Mouse (Mus musculus): ENCODE results near the gene Hes7. TPM values are rescaled to one million over a fixed set of nuclear protein-coding genes. Genes with fewer than 3 reads are reported as not detected.
A peak's percentile ranks its signal among the peaks of the same experiment; 100 is the strongest.

Hes7 gene
- polyA plus RNA-seq, 1 experiment from 2014 or later = 0.19 TPM

GRCm38 (mm10) chr11:69108223-69108622 is 12.0 kb upstream of the Hes7 start:
- Histone ChIP-seq H3K36me3 (ENCODE audit: control insufficient read depth, insufficient read depth, low read length) (0 out of 2 replicates have a peak, but pooled peaks cover 2% of the 10 kb centered on the region), H3K9ac (ENCODE audit: low read depth, low read length) (no peak overlapping the region), H3K4me1 (replicated peaks; ENCODE audit: control insufficient read depth, insufficient read depth, low read length) (no peaks in the 10 kb centered on the region), H3K9me3 (ENCODE audit: control insufficient read depth, low read length) (no peaks in the 10 kb centered on the region), H3K27ac (ENCODE audit: low read depth, low read length) (no peak overlapping the region), H3K4me3 (ENCODE audit: low read depth, low read length) (no peak overlapping the region), H3K4me2 (replicated peaks; ENCODE audit: low read depth, low read length) (no peak overlapping the region), H3K27me3 (ENCODE audit: control insufficient read depth, insufficient read depth, low read length) (no peaks in the 10 kb centered on the region)
- WGBS = 96% methylated on average over 9 of the region's 9 CpGs
- no peak for DNase-seq (ENCODE audit: low spot score)
- ATAC-seq (ENCODE audit: low FRiP score) = no peak

- DNase-seq (ENCODE audit: low spot score) (no peak), ATAC-seq (ENCODE audit: low FRiP score) (no peak)
- no peak overlapping the region for H3K9ac ChIP-seq (ENCODE audit: low read depth, low read length)
- H3K4me2 ChIP-seq (replicated peaks; ENCODE audit: low read depth, low read length) = no peak overlapping the region
- no peaks in the 10 kb centered on the region for H3K4me1 ChIP-seq (replicated peaks; ENCODE audit: control insufficient read depth, insufficient read depth, low read length)
- H3K9me3 ChIP-seq (ENCODE audit: control insufficient read depth, low read length) = no peaks in the 10 kb centered on the region
- no peak overlapping the region for H3K4me3 ChIP-seq (ENCODE audit: low read depth, low read length)
- H3K27me3 ChIP-seq (ENCODE audit: control insufficient read depth, insufficient read depth, low read length) = no peaks in the 10 kb centered on the region
- WGBS = 78% methylated on average over 13 of the region's 13 CpGs
- 0 out of 2 replicates have a peak, but pooled peaks cover 2% of the 10 kb centered on the region for H3K36me3 ChIP-seq (ENCODE audit: control insufficient read depth, insufficient read depth, low read length)
- H3K27ac ChIP-seq (ENCODE audit: low read depth, low read length) = no peak overlapping the region
Observed at GRCm38 (mm10) chr11:69109032-69109900, 10.9 kb upstream of the Hes7 start.

GRCm38 (mm10) chr11:69110319-69111046 is 9.7 kb upstream of the Hes7 start:
- 1% methylated on average over 30 of the region's 30 CpGs for WGBS
- Histone ChIP-seq H3K4me1 (replicated peaks; ENCODE audit: control insufficient read depth, insufficient read depth, low read length) (no peaks in the 10 kb centered on the region), H3K27ac (ENCODE audit: low read depth, low read length) (no peak overlapping the region), H3K4me3 (ENCODE audit: low read depth, low read length) (peak overlapping the region; percentile 33), H3K9ac (ENCODE audit: low read depth, low read length) (peak overlapping the region; percentile 2), H3K27me3 (ENCODE audit: control insufficient read depth, insufficient read depth, low read length) (no peaks in the 10 kb centered on the region), H3K4me2 (replicated peaks; ENCODE audit: low read depth, low read length) (peak overlapping the region; percentile 33), H3K36me3 (ENCODE audit: control insufficient read depth, insufficient read depth, low read length) (0 out of 2 replicates have a peak, but pooled peaks cover 2% of the 10 kb centered on the region), H3K9me3 (ENCODE audit: control insufficient read depth, low read length) (no peaks in the 10 kb centered on the region)
- peak; percentile 64; the same call in 1 of the 2 replicates for ATAC-seq (ENCODE audit: low FRiP score)
- DNase-seq (ENCODE audit: low spot score) = peak; percentile 98

GRCm38 (mm10) chr11:69111051-69111810 is 9.0 kb upstream of the Hes7 start:
- WGBS = 6% methylated on average over 21 of the region's 21 CpGs
- no peaks in the 10 kb centered on the region for H3K36me3 ChIP-seq (ENCODE audit: control insufficient read depth, insufficient read depth, low read length)
- H3K27ac ChIP-seq (ENCODE audit: low read depth, low read length) = no peak overlapping the region
- H3K9me3 ChIP-seq (ENCODE audit: control insufficient read depth, low read length) = no peaks in the 10 kb centered on the region
- H3K4me3 ChIP-seq (ENCODE audit: low read depth, low read length) = peak overlapping the region; percentile 33
- DNase-seq (ENCODE audit: low spot score) = peak; percentile 35
- no peak for ATAC-seq (ENCODE audit: low FRiP score)
- H3K4me1 ChIP-seq (replicated peaks; ENCODE audit: control insufficient read depth, insufficient read depth, low read length) = no peaks in the 10 kb centered on the region
- peak overlapping the region; percentile 33 for H3K4me2 ChIP-seq (replicated peaks; ENCODE audit: low read depth, low read length)
- H3K9ac ChIP-seq (ENCODE audit: low read depth, low read length) = peak overlapping the region; percentile 2
- H3K27me3 ChIP-seq (ENCODE audit: control insufficient read depth, insufficient read depth, low read length) = 0 out of 2 replicates have a peak, but pooled peaks cover under 1% of the 10 kb centered on the region

- no peak overlapping the region for H3K27ac ChIP-seq (ENCODE audit: low read depth, low read length)
- WGBS = 65% methylated on average over 4 of the region's 4 CpGs
Observed at GRCm38 (mm10) chr11:69111865-69112264, 8.3 kb upstream of the Hes7 start.

GRCm38 (mm10) chr11:69114018-69114417 is 6.2 kb upstream of the Hes7 start:
- 0 out of 2 replicates have a peak, but pooled peaks cover 3% of the 10 kb centered on the region for H3K27me3 ChIP-seq (ENCODE audit: control insufficient read depth, insufficient read depth, low read length)
- 75% methylated on average over 3 of the region's 3 CpGs for WGBS
- ATAC-seq (ENCODE audit: low FRiP score) (no peak), DNase-seq (ENCODE audit: low spot score) (no peak)
- H3K36me3 ChIP-seq (ENCODE audit: control insufficient read depth, insufficient read depth, low read length) = no peaks in the 10 kb centered on the region
- no peaks in the 10 kb centered on the region for H3K9me3 ChIP-seq (ENCODE audit: control insufficient read depth, low read length)
- H3K9ac ChIP-seq (ENCODE audit: low read depth, low read length) = no peak overlapping the region
- peaks cover 4% of the 10 kb centered on the region; the same call in 1 of the 2 replicates for H3K4me1 ChIP-seq (replicated peaks; ENCODE audit: control insufficient read depth, insufficient read depth, low read length)
- H3K4me3 ChIP-seq (ENCODE audit: low read depth, low read length) = no peak overlapping the region
- no peak overlapping the region for H3K4me2 ChIP-seq (replicated peaks; ENCODE audit: low read depth, low read length)
- no peak overlapping the region for H3K27ac ChIP-seq (ENCODE audit: low read depth, low read length)

More at GRCm38 (mm10) chr11:69111865-69112264, 8.3 kb upstream of the Hes7 start:
- Histone ChIP-seq H3K4me1 (replicated peaks; ENCODE audit: control insufficient read depth, insufficient read depth, low read length) (no peaks in the 10 kb centered on the region), H3K9me3 (ENCODE audit: control insufficient read depth, low read length) (no peaks in the 10 kb centered on the region), H3K9ac (ENCODE audit: low read depth, low read length) (no peak overlapping the region), H3K27me3 (ENCODE audit: control insufficient read depth, insufficient read depth, low read length) (0 out of 2 replicates have a peak, but pooled peaks cover 3% of the 10 kb centered on the region), H3K4me2 (replicated peaks; ENCODE audit: low read depth, low read length) (no peak overlapping the region), H3K36me3 (ENCODE audit: control insufficient read depth, insufficient read depth, low read length) (no peaks in the 10 kb centered on the region), H3K4me3 (ENCODE audit: low read depth, low read length) (no peak overlapping the region)
- DNase-seq (ENCODE audit: low spot score) (no peak), ATAC-seq (ENCODE audit: low FRiP score) (no peak)

- Histone ChIP-seq H3K36me3 (ENCODE audit: control insufficient read depth, insufficient read depth, low read length) (no peaks in the 10 kb centered on the region), H3K27me3 (ENCODE audit: control insufficient read depth, insufficient read depth, low read length) (peaks cover 3% of the 10 kb centered on the region; the same call in 1 of the 2 replicates), H3K4me2 (replicated peaks; ENCODE audit: low read depth, low read length) (no peak overlapping the region), H3K9me3 (ENCODE audit: control insufficient read depth, low read length) (no peaks in the 10 kb centered on the region), H3K9ac (ENCODE audit: low read depth, low read length) (no peak overlapping the region), H3K4me1 (replicated peaks; ENCODE audit: control insufficient read depth, insufficient read depth, low read length) (peaks cover 4% of the 10 kb centered on the region; the same call in 1 of the 2 replicates), H3K27ac (ENCODE audit: low read depth, low read length) (no peak overlapping the region), H3K4me3 (ENCODE audit: low read depth, low read length) (no peak overlapping the region)
- no peak for DNase-seq (ENCODE audit: low spot score)
- 79% methylated on average over 3 of the region's 3 CpGs for WGBS
- ATAC-seq (ENCODE audit: low FRiP score) = no peak
Observed at GRCm38 (mm10) chr11:69114621-69115020, 5.6 kb upstream of the Hes7 start.

GRCm38 (mm10) chr11:69116843-69117242 is 3.4 kb upstream of the Hes7 start:
- H3K27ac ChIP-seq (ENCODE audit: low read depth, low read length) = no peak overlapping the region
- peak overlapping the region; percentile 75; the same call in 1 of the 2 replicates for H3K4me3 ChIP-seq (ENCODE audit: low read depth, low read length)
- no peaks in the 10 kb centered on the region for H3K9me3 ChIP-seq (ENCODE audit: control insufficient read depth, low read length)
- no peak for DNase-seq (ENCODE audit: low spot score)
- peaks cover 19% of the 10 kb centered on the region for H3K4me1 ChIP-seq (replicated peaks; ENCODE audit: control insufficient read depth, insufficient read depth, low read length)
- WGBS = 53% methylated on average over 5 of the region's 5 CpGs
- H3K36me3 ChIP-seq (ENCODE audit: control insufficient read depth, insufficient read depth, low read length) = no peaks in the 10 kb centered on the region
- peaks cover 21% of the 10 kb centered on the region for H3K27me3 ChIP-seq (ENCODE audit: control insufficient read depth, insufficient read depth, low read length)
- no peak overlapping the region for H3K9ac ChIP-seq (ENCODE audit: low read depth, low read length)
- 0 out of 2 replicates have a peak overlapping the region, but pooled peaks have one; percentile 14 for H3K4me2 ChIP-seq (replicated peaks; ENCODE audit: low read depth, low read length)
- no peak for ATAC-seq (ENCODE audit: low FRiP score)
